Mouse (Mus musculus): ENCODE measurements around the gene Egr4.

Gene Egr4

GRCm38 (mm10) chr6:85491606-85492005, 21.8 kb downstream of the Egr4 start:
- no peak for DNase-seq

GRCm38 (mm10) chr6:85490252-85490651, 23.1 kb downstream of the Egr4 start:
- no peak for DNase-seq

DNA sequence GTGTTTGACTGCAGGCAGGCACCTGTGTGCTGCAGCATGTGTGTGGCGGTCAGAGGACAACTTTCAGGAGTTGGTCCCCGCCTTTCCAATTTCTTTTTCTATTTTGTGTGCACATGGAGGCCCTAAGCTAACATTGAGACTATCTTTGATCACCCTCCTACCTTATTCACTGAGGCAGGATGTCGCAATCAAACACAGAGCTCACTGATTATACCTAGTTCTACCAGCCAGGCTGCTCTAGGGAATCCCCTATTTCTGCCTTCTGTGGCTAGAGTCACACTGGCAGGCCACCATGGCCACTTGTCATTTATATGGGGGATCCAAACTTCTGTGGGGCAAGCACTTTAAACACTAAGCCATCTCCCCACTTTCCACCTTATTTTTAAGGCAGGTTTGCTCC, 23.7 kb downstream of the Egr4 start:
- DNase-seq, result no peak

DNA sequence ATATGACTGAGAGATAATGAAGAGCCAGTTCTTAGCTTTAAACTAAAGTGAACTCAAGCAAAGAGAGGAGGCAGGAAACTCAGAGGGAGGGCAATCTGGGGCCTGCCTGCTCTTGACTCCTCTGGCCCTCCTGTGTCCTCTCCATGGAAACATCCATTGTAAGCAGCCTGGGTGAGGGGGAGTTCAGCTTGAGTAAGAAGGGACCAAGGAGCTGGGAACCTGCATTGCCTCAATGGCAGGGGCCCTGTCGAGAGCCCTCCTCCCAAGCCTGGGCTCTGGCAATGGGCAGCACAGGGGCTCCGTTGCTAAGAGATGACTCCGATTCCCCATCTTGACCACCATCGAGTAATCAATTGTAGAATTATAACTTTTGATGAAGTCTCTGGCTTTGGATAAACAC, 24.9 kb downstream of the Egr4 start:
- no peak for DNase-seq

- no peak for DNase-seq
Observed at GRCm38 (mm10) chr6:85485738-85486137, 27.7 kb downstream of the Egr4 start.

- DNase-seq, result no peak
Observed at GRCm38 (mm10) chr6:85483843-85484721, 29.3 kb downstream of the Egr4 start.

GRCm38 (mm10) chr6:85480685-85481084, 32.7 kb downstream of the Egr4 start:
- no peak for DNase-seq

DNA sequence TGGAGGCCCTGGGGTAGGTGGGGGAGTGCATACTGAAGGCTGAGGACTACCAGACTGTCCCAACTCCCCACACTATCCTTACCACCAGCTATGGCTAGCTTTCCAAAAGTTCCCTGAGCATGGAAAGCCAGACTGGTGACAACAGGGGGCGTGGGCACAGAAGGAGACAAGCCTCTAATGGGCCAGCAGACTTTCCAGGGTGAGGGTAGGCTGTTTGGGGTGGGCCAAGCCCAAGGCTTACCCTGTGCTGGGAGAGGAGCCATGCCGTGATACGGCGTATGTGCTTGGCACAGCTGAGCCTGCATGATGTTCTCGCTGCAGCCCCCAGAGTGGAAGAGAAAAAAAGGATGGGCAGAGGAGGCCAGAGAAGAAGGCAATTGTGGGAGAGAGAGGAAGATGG, 33.4 kb downstream of the Egr4 start:
- no peak for DNase-seq

- no peak for DNase-seq
Observed at GRCm38 (mm10) chr6:85478416-85478815, 35.0 kb downstream of the Egr4 start.

GRCm38 (mm10) chr6:85477366-85477917, 35.9 kb downstream of the Egr4 start:
- DNase-seq, result no peak

DNA sequence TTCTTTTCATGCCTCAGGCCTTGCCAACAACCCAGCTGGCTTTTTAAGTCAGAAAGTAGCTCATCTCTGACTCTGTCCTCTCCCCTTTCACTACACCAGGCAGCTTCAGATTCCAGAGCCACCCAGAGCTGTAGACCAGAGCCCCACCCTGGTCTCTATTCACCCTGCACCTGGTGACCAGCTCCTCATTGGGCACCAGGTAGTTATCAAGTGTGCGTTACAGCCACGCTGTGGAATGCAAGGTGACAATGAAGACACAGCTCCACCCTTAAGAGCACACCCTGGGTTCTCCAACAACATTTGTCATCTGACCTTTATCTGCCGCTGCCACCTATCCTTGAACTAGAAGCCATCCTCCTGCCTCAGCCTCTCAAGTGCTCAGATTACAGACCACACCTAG, 37.8 kb downstream of the Egr4 start:
- DNase-seq, result no peak

DNA sequence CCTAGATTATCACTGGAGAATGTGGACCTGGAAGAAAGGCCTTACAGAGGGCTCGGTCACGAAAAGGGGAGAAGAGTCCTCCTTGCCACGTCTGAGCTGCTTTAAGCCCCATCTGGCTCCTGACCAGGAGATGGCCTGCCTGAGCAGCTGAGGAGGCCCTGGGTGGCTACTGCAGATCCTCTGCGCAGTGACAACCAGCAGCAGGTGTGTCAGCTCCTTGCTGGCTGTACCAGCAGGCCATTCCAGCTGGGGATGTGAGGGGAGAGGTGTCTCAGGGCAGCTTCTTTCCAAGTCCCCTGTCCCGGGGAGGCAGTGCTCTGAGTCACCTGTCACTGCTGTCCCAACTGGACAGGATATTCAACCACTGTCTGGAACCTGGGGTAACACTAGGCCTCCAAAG, 40.8 kb downstream of the Egr4 start:
- no peak for DNase-seq

GRCm38 (mm10) chr6:85471962-85472361, 41.4 kb downstream of the Egr4 start:
- no peak for DNase-seq

DNA sequence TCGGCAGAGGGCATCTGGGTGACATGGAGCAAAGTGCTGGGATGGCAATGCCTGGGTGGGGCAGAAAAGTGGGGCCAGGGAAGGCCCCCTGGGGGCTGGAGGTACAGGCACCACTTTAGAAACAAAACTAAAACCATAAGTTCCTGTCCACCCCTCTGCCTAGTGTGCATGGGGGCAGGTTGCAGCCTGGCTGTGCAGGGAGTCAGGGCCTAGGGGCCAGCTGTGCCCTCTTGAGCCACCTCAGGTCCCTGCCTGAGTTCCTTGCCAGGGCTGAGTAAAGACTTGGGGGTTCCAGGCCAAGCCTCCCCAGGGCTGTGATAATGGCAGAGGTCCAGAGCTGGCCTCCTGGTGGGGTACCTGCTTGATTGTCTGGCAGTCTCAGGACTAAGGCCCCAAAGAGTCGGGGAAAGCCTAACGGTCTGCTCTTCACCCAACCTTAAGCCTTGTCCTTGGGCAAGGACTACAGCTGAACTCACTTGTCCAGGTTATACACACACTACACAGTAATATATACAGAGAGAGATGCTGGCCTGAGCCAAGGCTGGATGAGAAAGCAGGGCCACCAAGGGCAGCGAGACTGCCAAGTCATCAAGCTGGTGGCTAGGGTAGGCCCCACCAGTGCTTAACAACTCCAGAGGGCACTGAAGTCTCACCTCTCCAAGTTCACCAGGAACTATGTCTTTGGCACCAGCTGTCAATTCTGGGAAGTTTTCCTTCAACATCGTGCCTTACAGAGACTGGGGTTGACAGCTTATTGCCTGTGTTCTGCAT, 43.5 kb downstream of the Egr4 start:
- no peak for DNase-seq

DNA sequence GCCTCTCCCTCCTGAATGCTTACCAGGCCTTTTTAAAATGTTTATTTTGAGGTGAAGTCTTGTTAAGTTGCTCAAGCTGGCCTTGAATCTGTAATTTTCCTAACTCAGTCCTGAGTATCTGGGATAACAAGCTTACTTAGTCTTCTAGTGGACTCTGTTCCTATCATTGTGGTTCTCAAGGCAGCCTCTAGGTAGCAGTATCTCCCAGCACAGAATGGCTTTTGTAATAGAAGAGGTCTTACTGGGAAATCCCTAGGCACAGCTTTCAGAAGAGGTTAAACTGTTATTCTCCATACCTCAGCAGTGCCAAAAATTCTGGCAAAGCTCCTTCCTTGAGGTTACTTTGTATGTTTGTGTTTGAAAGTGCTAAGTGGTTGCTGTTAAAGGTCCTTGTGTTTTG, 48.0 kb downstream of the Egr4 start:
- DNase-seq, result no peak
